Mouse (Mus musculus) adrenal gland, postnatal 36 days (tissue): ENCODE results near the gene Grhl3. TPM values are rescaled to one million over a fixed set of nuclear protein-coding genes. Genes with fewer than 3 reads are reported as not detected.

Source experiments
- DNase-seq, 2 experiments: peaks; one replicate each; pipeline ENCODE4 v3.0.0; 2021; ENCODE audit warnings: mixed read lengths in 1 of 2
- microRNA-seq: library from miRNA; unstranded; fragments of <30 nt; microRNA quantifications from one replicate; pipeline ENCODE4 v1.2.0, GENCODE M21; 2021
- total RNA-seq, 2 experiments: library from RNA; stranded (reverse); gene quantifications; 2 replicates each; pipeline ENCODE4 v1.2.3; 2021

The Grhl3 gene
- total RNA-seq, 2 experiments from 2014 or later, result not detected

GRCm38 (mm10) chr4:135494521-135495396 lies 78.7 kb downstream of the Grhl3 start, which contains the start of the genes Stpg1 and Nipal3:
TSS of gene Stpg1 (plus strand) at chr4:135494790.
TSS of gene Nipal3 (minus strand) at chr4:135495038.
- peak; percentile 90 to 93 for DNase-seq

DNA sequence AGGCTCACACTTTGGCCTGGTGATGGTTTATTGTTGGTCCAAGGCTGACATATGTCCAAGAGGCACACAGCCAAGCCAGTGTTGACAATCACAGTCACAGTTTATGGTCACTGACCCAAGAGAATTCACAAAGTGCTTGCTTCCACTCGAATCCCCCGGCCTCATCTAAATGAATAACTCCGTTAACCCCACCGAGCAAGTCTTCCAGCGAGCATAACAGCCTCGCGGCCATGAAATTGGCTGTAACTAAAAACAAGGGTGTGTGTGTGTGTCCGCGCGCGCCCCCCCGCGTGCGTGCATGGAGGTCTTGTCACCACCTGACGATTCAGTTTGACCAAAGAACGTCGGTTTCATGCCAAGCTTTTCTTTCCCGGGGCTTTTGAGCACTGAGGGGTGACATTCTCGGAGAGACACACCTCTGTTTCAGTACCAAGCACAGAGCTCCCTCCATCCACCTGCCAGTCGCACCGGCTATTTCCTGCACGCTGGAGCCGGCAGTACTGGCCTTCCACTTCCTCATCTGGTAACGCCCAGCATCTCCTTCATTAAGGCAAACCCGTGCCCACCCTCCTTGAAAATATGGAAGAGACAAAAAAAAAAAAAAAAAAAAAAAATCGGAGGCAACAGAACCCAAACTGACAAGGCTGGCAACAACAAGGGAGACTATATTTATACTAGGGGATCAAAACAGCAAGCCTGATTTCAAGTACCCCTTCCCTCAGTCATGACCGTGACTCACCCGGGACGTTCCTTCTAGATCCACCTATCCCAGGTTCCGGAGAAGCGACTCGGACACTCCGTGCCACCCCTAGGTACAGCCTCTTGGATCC lies 79.5 kb downstream of the Grhl3 start:
- peak; percentile 47 to 61 for DNase-seq

DNA sequence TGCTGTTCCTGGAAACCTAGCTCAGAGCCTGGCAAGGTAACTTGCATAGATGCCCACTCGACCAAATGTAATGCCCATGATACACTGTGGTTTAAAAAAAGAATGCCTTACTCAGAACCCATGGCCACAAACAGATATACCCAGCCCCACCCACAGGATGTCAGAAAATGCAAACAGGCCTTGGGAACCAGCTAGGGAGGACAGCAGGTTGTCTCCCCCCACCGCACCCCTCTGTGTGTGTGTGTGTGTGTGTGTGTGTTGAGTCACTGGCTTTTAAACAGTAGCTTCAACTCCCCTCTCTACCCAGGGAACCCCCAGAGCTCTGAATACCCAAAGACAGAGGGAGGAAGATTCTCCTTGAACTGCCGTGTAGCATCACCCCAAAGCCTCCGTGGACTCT lies 80.2 kb downstream of the Grhl3 start:
- DNase-seq, result no peak

Small RNAs within 50 kb of the gene (microRNA-seq; reads per million reads assigned to microRNA genes)
- gene Gm25317, result not detected

Other genes starting within 250 kb of the Grhl3 start
- 100 to 1,000 TPM; 101 to 125 TPM for gene Srrm1, start 220.3 kb downstream of the Grhl3 start, total RNA-seq
- not detected for gene Ncmap, start 175.4 kb downstream of the Grhl3 start, total RNA-seq
- 10 to 100 TPM; 10.5 to 17.2 TPM for gene Rcan3, start 139.8 kb downstream of the Grhl3 start, total RNA-seq
- gene Stpg1, start 78.8 kb downstream of the Grhl3 start, total RNA-seq, result under 1 TPM; 0.36 to 0.40 TPM
- 10 to 100 TPM; 11.3 to 21.9 TPM for gene Nipal3, start 78.6 kb downstream of the Grhl3 start, total RNA-seq
- under 1 TPM; 0.07 to 0.10 TPM for gene Ifnlr1, start 112.7 kb upstream of the Grhl3 start, total RNA-seq
- gene Il22ra1, start 154.5 kb upstream of the Grhl3 start, total RNA-seq, result 1 to 10 TPM in 1 of 2 experiments, under 1 TPM in 1; 0.17 to 1.9 TPM
- gene Myom3, start 186.1 kb upstream of the Grhl3 start, total RNA-seq, result under 1 TPM; 0.16 to 0.33 TPM